Mouse (Mus musculus) liver, postnatal 0 days (tissue): ENCODE data around the gene Zfp189. TPM values are rescaled to one million over a fixed set of nuclear protein-coding genes. Genes with fewer than 3 reads are reported as not detected.

Experiments used
- ATAC-seq: fragments of 200-750 bp; cut with Nextera tagmentation; 2 replicates; pipeline ENCODE4 v1.8.0; 2017; ENCODE audit warnings: mild to moderate bottlenecking, moderate library complexity
- DNase-seq: peaks from one replicate; pipeline ENCODE4 v3.0.0-alpha.2; 2016
- H3K27ac ChIP-seq: fragments of 300-500 bp; sonication (generic); 2 replicates; pipeline ENCODE4 v1.5.1; 2014; ENCODE audit warnings: antibody characterized with exemption, moderate library complexity, mild to moderate bottlenecking, low read depth
- H3K27me3 ChIP-seq: fragments of 300-500 bp; sonication (generic); 2 replicates; pipeline ENCODE4 v1.6.1; 2014; ENCODE audit warnings: low read length, control low read depth, mixed read lengths; ENCODE audit not compliant: insufficient read depth
- H3K36me3 ChIP-seq: fragments of 300-500 bp; sonication (generic); replicated peaks from 2 replicates; pipeline ENCODE4 v1.6.1; 2014; ENCODE audit warnings: mild to moderate bottlenecking, control low read depth, low read length, moderate library complexity, mixed read lengths; ENCODE audit not compliant: insufficient read depth
- H3K4me1 ChIP-seq: fragments of 300-500 bp; sonication (generic); 2 replicates; pipeline ENCODE4 v1.6.1; 2014; ENCODE audit warnings: antibody characterized with exemption, mild to moderate bottlenecking, control low read depth; ENCODE audit not compliant: insufficient read depth
- H3K4me2 ChIP-seq: fragments of 300-500 bp; sonication (generic); 2 replicates; pipeline ENCODE4 v1.6.1; 2014; ENCODE audit warnings: low read depth, mild to moderate bottlenecking, low read length, moderate library complexity, mixed read lengths
- H3K4me3 ChIP-seq: fragments of 300-500 bp; sonication (generic); 2 replicates; pipeline ENCODE4 v1.5.1; 2014; ENCODE audit warnings: low read depth, low read length
- H3K9ac ChIP-seq: fragments of 300-500 bp; sonication (generic); replicated peaks from 2 replicates; pipeline ENCODE4 v1.6.1; 2014; ENCODE audit warnings: mild to moderate bottlenecking, moderate library complexity
- H3K9me3 ChIP-seq: fragments of 300-500 bp; sonication (generic); 2 replicates; pipeline ENCODE4 v1.6.1; 2016; ENCODE audit warnings: mild to moderate bottlenecking, control low read depth, low read length, mixed read lengths
- CTCF ChIP-seq: sonication (generic); IDR thresholded peaks from 2 replicates; pipeline ENCODE4 v1.5.1; 2016; ENCODE audit warnings: antibody characterized with exemption, low read depth
- EP300 ChIP-seq: IDR thresholded peaks from 2 replicates; pipeline ENCODE4 v1.6.1; 2016; ENCODE audit warnings: antibody characterized with exemption, low read depth, mild to moderate bottlenecking
- WGBS: fragments of 180-500 bp; shearing (Covaris S2); extraction: QIAGEN DNeasy Blood & Tissue Kit; methylation state at CpG from one replicate; pipeline ENCODE4 v1.1.7; 2014; ENCODE audit not compliant: insufficient replicate concordance; 5-methylcytosine and 5-hydroxymethylcytosine counted together
- polyA plus RNA-seq: library from polyadenylated mRNA; unstranded; fragments of >200 nt; fragmentation: Nextera tagmentation; extraction: Ambion mirVana; gene quantifications from 2 replicates; pipeline ENCODE4 v1.2.1, GENCODE M21; 2015

The Zfp189 gene
- polyA plus RNA-seq, 1 experiment from 2014 or later: 2.2 TPM

DNA sequence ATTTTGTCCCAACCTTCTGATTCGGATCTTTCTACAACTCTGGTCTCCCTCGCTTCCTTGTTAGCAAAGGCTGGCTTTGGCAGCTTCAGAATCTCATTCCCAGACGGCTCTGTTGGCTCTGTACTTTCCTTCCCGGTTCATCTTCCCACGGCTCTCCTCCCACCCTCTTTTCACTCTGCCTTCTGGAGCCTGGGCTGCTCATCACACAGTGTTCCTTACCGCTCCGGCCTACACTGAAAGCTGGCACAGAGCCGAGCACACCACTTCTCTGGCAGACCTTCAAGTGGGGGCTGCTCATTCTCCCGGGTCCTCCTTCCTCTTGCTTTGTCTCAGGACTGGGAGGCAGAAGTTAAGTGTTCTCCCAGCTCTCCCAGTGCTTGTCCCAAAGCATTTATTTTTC, 1.6 kb downstream of the Zfp189 start:
- Histone ChIP-seq H3K27me3 (no peaks in the 10 kb centered on the region), H3K27ac (no peak overlapping the region), H3K4me2 (no peak overlapping the region), H3K4me1 (peaks cover 10% of the 10 kb centered on the region), H3K36me3 (peaks cover 7% of the 10 kb centered on the region; the same call in 1 of the 2 replicates), H3K4me3 (no peak overlapping the region), H3K9ac (no peak overlapping the region), H3K9me3 (no peaks in the 10 kb centered on the region)
- 89% methylated on average over 9 of the region's 9 CpGs for WGBS
- TF ChIP-seq EP300 (no peak), CTCF (no peak)
- DNase-seq (no peak), ATAC-seq (no peak)

DNA sequence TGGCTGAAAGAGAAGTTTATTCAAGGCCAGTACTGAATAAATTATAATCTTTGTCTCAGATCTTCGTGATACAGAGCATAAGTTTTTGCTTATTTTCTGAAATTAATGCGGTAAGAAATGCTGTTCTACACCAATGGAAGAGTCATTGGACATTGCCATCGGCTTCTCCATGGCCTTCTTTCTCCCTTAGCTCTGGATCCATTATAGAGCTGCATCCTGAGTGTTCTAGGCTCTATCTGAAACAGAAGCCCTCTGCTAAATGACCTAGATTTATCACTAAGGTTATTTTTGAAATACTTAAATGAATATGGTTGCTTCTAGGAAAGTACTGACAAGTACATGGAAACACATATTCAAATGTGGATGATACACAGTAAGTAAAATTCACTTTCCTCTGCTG, 14.1 kb downstream of the Zfp189 start:
- ATAC-seq: peak; percentile 44
- no peak overlapping the region for H3K4me3 ChIP-seq
- H3K36me3 ChIP-seq: peaks cover 10% of the 10 kb centered on the region
- H3K27ac ChIP-seq: no peak overlapping the region
- peaks cover 11% of the 10 kb centered on the region for H3K9me3 ChIP-seq
- no peak overlapping the region for H3K9ac ChIP-seq
- 74% methylated on average over 3 of the region's 3 CpGs for WGBS
- no peak overlapping the region for H3K4me2 ChIP-seq
- no peaks in the 10 kb centered on the region for H3K4me1 ChIP-seq
- TF ChIP-seq EP300 (no peak), CTCF (no peak)
- DNase-seq: no peak
- H3K27me3 ChIP-seq: no peaks in the 10 kb centered on the region

DNA sequence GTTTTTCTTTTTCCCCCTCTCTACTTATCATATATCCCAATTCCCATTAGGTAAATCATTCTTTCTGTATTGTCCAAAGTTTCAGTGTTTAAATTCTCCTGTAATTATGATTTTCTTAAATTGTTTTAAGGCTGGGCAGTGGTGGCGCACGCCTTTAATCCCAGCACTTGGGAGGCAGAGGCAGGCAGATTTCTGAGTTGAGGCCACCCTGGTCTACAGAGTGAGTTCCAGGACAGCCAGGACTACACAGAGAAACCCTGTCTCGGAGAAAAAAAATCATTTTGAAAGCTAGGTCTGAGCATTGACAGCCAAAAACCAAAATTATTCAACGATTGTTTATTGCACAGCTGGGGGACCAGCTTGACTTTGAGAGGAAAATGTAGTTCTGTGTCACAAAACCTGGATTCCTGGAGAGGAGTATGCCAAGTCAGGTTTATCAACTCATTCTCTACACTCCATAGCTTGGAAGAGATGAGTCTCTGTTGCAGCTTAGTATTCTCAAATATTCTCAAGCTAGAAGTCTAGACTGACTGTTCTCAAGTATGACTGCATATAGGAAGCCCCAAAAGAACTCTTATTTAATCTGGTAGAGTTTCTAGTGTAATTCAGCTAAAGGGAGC, 14.8 kb downstream of the Zfp189 start:
- WGBS: 86% methylated on average over 4 of the region's 4 CpGs
- ATAC-seq (peak; percentile 62), DNase-seq (no peak)
- 0 out of 2 replicates have a peak, but pooled peaks cover 2% of the 10 kb centered on the region for H3K36me3 ChIP-seq
- no peak overlapping the region for H3K4me2 ChIP-seq
- H3K9ac ChIP-seq: no peak overlapping the region
- no peak overlapping the region for H3K4me3 ChIP-seq
- TF ChIP-seq EP300 (no peak), CTCF (no peak)
- no peaks in the 10 kb centered on the region for H3K27me3 ChIP-seq
- no peak overlapping the region for H3K27ac ChIP-seq
- peaks cover 3% of the 10 kb centered on the region; the same call in 1 of the 2 replicates for H3K9me3 ChIP-seq
- H3K4me1 ChIP-seq: no peaks in the 10 kb centered on the region

DNA sequence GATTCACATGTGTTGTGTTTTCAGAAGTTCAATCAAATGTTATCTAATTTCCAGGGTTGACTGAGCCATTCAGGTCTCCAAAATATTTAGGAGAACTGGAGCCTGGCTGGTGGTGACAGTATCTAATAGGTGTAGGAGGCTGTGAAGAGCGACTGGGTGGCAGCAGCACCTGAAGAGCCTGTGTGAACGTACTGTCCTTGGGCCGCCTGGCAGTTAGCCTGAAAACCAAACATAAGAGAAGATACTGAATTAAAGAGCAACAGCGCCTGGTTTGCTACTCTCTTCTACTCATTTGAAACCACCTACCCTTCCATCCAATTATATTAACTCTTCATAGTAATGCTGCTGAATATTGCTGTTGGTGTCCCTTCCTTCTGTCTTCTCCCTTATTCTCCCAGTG, 15.7 kb downstream of the Zfp189 start:
- Histone ChIP-seq H3K4me2 (no peak overlapping the region), H3K27me3 (no peaks in the 10 kb centered on the region), H3K9me3 (no peaks in the 10 kb centered on the region), H3K27ac (no peak overlapping the region), H3K9ac (no peak overlapping the region), H3K36me3 (peaks cover 5% of the 10 kb centered on the region; the same call in 1 of the 2 replicates), H3K4me1 (no peaks in the 10 kb centered on the region), H3K4me3 (no peak overlapping the region)
- TF ChIP-seq EP300: no peak
- ATAC-seq: peak; percentile 18
- no peak for DNase-seq
- 70% methylated on average over 4 of the region's 4 CpGs for WGBS

DNA sequence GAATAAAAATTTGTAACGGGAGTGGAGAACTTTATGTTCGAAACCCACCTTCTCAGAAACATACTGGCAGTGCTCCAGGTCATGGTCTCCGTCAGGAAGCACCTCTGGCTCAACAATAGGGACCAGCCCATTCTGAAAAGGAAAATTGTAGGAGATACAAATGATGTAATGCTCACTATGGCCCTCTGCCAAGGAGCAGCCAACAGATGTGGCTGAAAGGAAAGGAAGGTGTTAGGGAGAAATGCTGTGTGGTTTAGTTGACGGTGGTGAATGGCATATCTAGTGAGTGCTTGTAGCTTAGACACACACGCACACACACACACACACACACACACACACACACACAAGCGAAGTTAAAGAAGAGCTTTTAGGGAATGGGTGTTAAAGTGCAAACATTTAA, 18.7 kb downstream of the Zfp189 start:
- Histone ChIP-seq H3K9me3 (no peaks in the 10 kb centered on the region), H3K9ac (no peak overlapping the region), H3K36me3 (peaks cover 10% of the 10 kb centered on the region), H3K4me2 (no peak overlapping the region), H3K27ac (no peak overlapping the region), H3K27me3 (no peaks in the 10 kb centered on the region), H3K4me3 (no peak overlapping the region), H3K4me1 (no peaks in the 10 kb centered on the region)
- DNase-seq (no peak), ATAC-seq (no peak)
- WGBS: 65% methylated on average over 6 of the region's 6 CpGs
- no peak for TF ChIP-seq EP300
- no peak for TF ChIP-seq CTCF

DNA sequence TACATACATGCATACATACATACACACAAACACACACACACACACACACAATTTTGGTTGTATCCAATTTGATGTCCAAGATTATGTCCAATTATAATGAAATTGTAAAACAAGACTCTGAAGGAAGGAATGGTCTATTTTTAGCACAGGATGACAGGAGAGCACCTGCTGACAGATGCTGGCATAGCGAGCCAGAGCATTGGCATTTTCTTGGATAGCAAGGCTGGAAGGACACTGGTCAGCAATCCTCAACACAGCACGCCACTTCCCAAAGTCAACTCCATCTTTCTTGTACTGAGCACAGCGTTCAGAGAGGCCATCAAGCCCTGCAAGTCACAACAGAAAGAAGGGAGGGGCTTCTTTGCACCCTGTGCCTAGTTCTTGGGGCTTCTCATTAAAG, 20.0 kb downstream of the Zfp189 start:
- Histone ChIP-seq H3K9ac (no peak overlapping the region), H3K27ac (no peak overlapping the region), H3K4me3 (no peak overlapping the region), H3K4me2 (no peak overlapping the region), H3K9me3 (no peaks in the 10 kb centered on the region), H3K4me1 (no peaks in the 10 kb centered on the region), H3K36me3 (peaks cover 10% of the 10 kb centered on the region), H3K27me3 (no peaks in the 10 kb centered on the region)
- ATAC-seq: no peak
- no peak for DNase-seq
- WGBS: 70% methylated on average over 3 of the region's 3 CpGs
- no peak for TF ChIP-seq CTCF
- TF ChIP-seq EP300: no peak
